Mouse (Mus musculus): ENCODE measurements at regions not wholly inside any gene's neighbourhood (a gene's known extent, or its start where the extent isn't known, plus 50 kb on each side); places are given as distances from the start of the nearest gene placed in this dataset.

GRCm38 (mm10) chr4:52213363-52213762 is 225.7 kb upstream of the Smc2 start:
- DNase-seq (ENCODE audit: extremely low spot score in 1 of 2, low spot score in 1 of 2): no peak
